Mouse (Mus musculus): Measurements from ENCODE around the gene Polrmt.

The Polrmt gene

GRCm38 (mm10) chr10:79765228-79765745 lies 18.9 kb upstream of the Polrmt start:
- ChIA-PET POLR2A (interaction anchor here in 3 of 4 experiments (0.5 to 2.6 kb wide), 19 partner anchors 10 to 288 kb away, joined by 3 to 17 read pairs (median 4); partner anchors contain the start of genes Fgf22 (in 2 of the 3), Polrmt (in 2 of the 3) and Ptbp1 (in 2 of the 3)), CTCF (interaction anchor here in 3 of 4 experiments (0.7 to 4.5 kb wide), 6 partner anchors 10 to 47 kb away, joined by 3 to 58 read pairs (median 4); partner anchors contain the start of gene Fgf22 (in 2 of the 3))

DNA sequence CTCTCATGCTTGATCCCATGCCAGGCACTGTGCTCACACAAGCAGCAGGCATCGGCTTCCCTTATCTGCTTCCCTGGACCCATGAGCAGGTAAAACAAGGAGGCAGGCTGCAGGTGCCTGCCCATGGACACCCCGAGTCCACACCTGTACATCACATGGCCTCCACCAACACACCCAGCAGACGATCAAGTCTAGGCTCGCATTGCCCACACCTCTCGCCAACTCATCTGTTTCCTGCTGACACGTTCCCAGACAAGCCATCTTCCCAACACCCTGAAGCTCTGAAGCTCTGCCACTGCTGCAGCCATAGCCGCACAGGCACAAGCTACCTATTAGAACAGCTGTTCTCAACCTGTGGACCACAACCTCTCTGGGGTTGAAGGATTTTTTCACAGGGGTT lies 17.9 kb upstream of the Polrmt start:
- POLR2A ChIA-PET, result interaction anchor here in 3 of 4 experiments (0.7 to 2.6 kb wide), 10 partner anchors 8 to 401 kb away, joined by 3 to 16 read pairs (median 3); partner anchors contain the start of genes Cirbp (in 1 of the 3), Fgf22 (in 1 of the 3), Polrmt (in 1 of the 3) and Ptbp1 (in 1 of the 3)

DNA sequence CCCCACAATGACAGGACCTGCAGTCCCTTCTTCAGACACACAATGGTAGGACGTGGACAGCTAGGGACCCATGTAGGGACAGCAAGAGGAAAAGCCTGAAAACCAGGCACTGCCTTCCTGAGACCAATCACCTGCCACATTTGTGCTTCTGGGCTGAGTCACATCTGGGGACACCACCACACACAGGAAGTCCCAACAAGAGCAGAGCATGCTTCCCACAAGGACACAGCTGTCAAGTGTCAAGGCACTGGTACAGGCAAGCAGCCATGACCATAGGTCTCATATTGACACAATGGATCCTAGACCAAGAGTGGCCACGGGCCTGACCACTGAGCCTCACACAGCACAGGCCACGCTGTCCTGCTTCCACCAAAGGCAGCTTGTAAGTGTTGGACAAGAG lies 16.5 kb upstream of the Polrmt start:
- POLR2A ChIA-PET, result interaction anchor here in 2 of 4 experiments (0.9 to 1.4 kb wide), 6 partner anchors 11 to 25 kb away, joined by 3 to 4 read pairs (median 3); partner anchors contain the start of gene Polrmt (in 1 of the 2)
- CTCF ChIA-PET, result no interaction called here

More for the DNA sequence above, 17.9 kb upstream of the Polrmt start:
- CTCF ChIA-PET, result interaction anchor here in 2 of 4 experiments (0.6 to 1.6 kb wide), 3 partner anchors 16 to 57 kb away, joined by 3 to 6 read pairs (median 5); no protein-coding TSS in a partner anchor

DNA sequence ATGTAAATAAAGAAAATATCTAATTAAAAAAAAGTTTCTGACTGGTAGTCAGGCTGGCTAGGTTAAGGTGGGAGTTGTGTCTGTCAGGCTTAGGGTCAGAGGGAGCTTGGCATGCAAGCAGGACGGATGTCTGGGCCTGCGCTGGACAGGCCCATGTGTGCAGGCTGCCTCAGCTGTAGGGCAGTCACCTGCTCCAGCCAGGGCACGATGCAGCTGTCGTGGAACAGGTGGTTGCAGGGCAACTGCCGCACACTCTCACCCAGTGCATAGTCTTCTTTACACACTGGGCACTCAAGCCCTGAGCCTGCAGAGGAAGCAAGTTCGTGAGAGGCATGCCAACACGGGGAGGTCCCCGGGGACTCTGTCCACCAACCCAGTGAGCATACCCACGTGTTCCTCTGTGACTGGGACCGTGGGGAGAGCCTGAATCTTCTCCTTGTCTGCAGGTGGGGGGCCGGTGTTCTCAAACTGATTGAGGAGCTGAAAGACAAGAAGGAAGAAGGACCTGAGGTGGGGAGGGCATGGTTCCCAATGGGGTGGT lies 14.3 kb upstream of the Polrmt start:
- CTCF ChIA-PET, result interaction anchor here in 2 of 4 experiments (0.6 to 1.6 kb wide), 3 partner anchors 49 to 1194 kb away, joined by 3 to 5 read pairs (median 4); no protein-coding TSS in a partner anchor
- POLR2A ChIA-PET, result interaction anchor here in 2 of 4 experiments (0.8 to 1.6 kb wide), 8 partner anchors 12 to 57 kb away, joined by 3 to 4 read pairs (median 4); no protein-coding TSS in a partner anchor

GRCm38 (mm10) chr10:79759675-79760074 lies 13.3 kb upstream of the Polrmt start:
- ChIA-PET POLR2A (interaction anchor here in 3 of 4 experiments (0.6 to 1.6 kb wide), 10 partner anchors 10 to 1203 kb away, joined by 3 to 11 read pairs (median 3); no protein-coding TSS in a partner anchor), CTCF (interaction anchor here in 3 of 4 experiments (0.6 to 1.0 kb wide), 6 partner anchors 26 to 72 kb away, joined by 3 to 17 read pairs (median 6); no protein-coding TSS in a partner anchor)

- POLR2A ChIA-PET, result interaction anchor here in 3 of 4 experiments (0.7 to 2.5 kb wide), 11 partner anchors 8 to 97 kb away, joined by 3 to 9 read pairs (median 5); partner anchors contain the start of genes Polrmt (in 2 of the 3), Ptbp1 (in 1 of the 3) and Rnf126 (in 1 of the 3)
- CTCF ChIA-PET, result interaction anchor here in 2 of 4 experiments (1.0 to 1.8 kb wide), 3 partner anchors 10 to 24 kb away, joined by 3 to 6 read pairs (median 4); partner anchors contain the start of gene Polrmt (in 1 of the 2)
These were observed 10.3 kb upstream of the Polrmt start for GRCm38 (mm10) chr10:79756660-79757059.

DNA sequence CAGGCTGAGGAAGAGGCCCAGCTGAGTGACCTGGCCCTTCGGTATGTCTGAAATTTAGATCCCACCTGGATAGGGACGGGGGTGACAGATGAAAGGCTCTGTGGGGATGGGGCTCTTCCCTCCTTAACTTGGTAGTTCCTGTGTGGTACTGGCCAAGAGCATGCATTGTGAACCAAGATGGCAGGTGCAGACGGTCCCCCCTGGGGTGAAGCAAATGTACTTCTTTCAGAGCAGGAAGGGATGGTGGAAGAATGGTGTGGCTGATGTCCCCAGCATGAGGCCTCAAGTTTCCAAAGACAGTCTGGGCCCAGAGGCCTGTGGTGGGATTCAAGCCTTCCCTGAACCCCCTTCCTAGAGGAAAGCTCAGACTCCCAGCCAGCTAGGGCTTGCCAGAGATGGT lies 9.5 kb upstream of the Polrmt start:
- POLR2A ChIA-PET, result interaction anchor here (0.6 to 2.5 kb wide), 21 partner anchors 8 to 411 kb away, joined by 3 to 9 read pairs (median 4); partner anchors contain the start of genes Polrmt (in 2 of the 4), Ptbp1 (in 2 of the 4) and Rnf126 (in 1 of the 4)
- CTCF ChIA-PET, result interaction anchor here in 2 of 4 experiments (0.7 to 1.8 kb wide), 6 partner anchors 9 to 129 kb away, joined by 3 to 6 read pairs (median 4); partner anchors contain the start of gene Polrmt (in 1 of the 2)

GRCm38 (mm10) chr10:79754856-79755516 lies 8.6 kb upstream of the Polrmt start, which contains the start of gene Fgf22:
Gene Fgf22, plus strand, starts transcription at chr10:79755076.
- POLR2A ChIA-PET, result interaction anchor here (0.5 to 2.5 kb wide), 18 partner anchors 8 to 413 kb away, joined by 3 to 9 read pairs (median 4); partner anchors contain the start of genes Polrmt (in 3 of the 4), Rnf126 (in 2 of the 4) and Ptbp1 (in 1 of the 4)
- CTCF ChIA-PET, result interaction anchor here in 3 of 4 experiments (0.5 to 1.8 kb wide), 12 partner anchors 8 to 278 kb away, joined by 3 to 6 read pairs (median 3); partner anchors contain the start of gene Polrmt (in 1 of the 3)

- CTCF ChIA-PET, result interaction anchor here in 1 of 4 experiments (1.4 to 2.4 kb wide), 2 partner anchors 10 to 32 kb away, joined by 7 to 11 read pairs; no protein-coding TSS in a partner anchor
- POLR2A ChIA-PET, result interaction anchor here in 3 of 4 experiments (0.6 to 3.4 kb wide), 12 partner anchors 8 to 209 kb away, joined by 3 to 17 read pairs (median 3); partner anchors contain the start of genes Ptbp1 (in 2 of the 3) and Bsg (in 1 of the 3)
These were observed 2.1 kb upstream of the Polrmt start for GRCm38 (mm10) chr10:79748496-79748895.

GRCm38 (mm10) chr10:79746774-79747151 lies 382 bp upstream of the Polrmt start:
- ChIA-PET POLR2A (interaction anchor here in 3 of 4 experiments (0.6 to 3.4 kb wide), 46 partner anchors 8 to 238 kb away, joined by 3 to 17 read pairs (median 5); partner anchors contain the start of genes Fgf22 (in 3 of the 3), Bsg (in 2 of the 3), Med16 (in 2 of the 3) and Ptbp1 (in 2 of the 3)), CTCF (interaction anchor here in 3 of 4 experiments (0.5 to 2.1 kb wide), 22 partner anchors 8 to 237 kb away, joined by 3 to 14 read pairs (median 4); partner anchors contain the start of genes Bsg (in 1 of the 3), Fgf22 (in 1 of the 3), Madcam1 (in 1 of the 3) and Tmem259 (in 1 of the 3))

DNA sequence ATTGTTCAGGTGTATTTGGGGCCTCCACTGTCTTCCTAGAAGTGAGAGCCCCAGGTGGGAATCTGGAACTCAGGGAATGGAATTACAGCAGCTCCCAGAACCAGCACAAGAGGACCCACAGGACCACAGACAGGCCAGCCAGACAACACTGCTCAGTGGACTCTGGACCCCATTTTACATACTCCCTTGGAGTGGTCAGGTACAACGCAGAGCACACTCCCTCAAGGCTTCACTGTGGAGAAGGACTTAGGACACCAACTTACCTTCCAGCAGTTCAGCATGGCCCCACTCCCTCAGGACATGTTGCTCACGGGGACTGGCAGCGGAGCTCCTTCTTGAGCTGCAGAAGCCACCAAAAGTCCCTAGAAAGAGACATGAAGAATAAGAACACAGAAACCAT lies 970 bp downstream of the Polrmt start:
- ChIA-PET CTCF (interaction anchor here in 3 of 4 experiments (0.6 to 2.0 kb wide), 6 partner anchors 9 to 239 kb away, joined by 3 to 10 read pairs (median 4); partner anchors contain the start of gene Tmem259 (in 1 of the 3)), POLR2A (interaction anchor here in 2 of 4 experiments (0.6 to 3.4 kb wide), 17 partner anchors 11 to 1343 kb away, joined by 3 to 17 read pairs (median 6); partner anchors contain the start of genes Ptbp1 (in 2 of the 2), Bsg (in 1 of the 2), Cdc34 (in 1 of the 2) and Madcam1 (in 1 of the 2))

GRCm38 (mm10) chr10:79743650-79744365 lies 2.6 kb downstream of the Polrmt start:
- POLR2A ChIA-PET, result interaction anchor here in 2 of 4 experiments (0.7 to 1.6 kb wide), 11 partner anchors 8 to 165 kb away, joined by 3 to 6 read pairs (median 3); partner anchors contain the start of genes Fgf22 (in 1 of the 2), Med16 (in 1 of the 2) and Ptbp1 (in 1 of the 2)
- CTCF ChIA-PET, result interaction anchor here in 3 of 4 experiments (0.6 to 1.7 kb wide), 4 partner anchors 10 to 163 kb away, joined by 3 to 7 read pairs (median 3); no protein-coding TSS in a partner anchor

GRCm38 (mm10) chr10:79743161-79743560 lies 3.2 kb downstream of the Polrmt start:
- POLR2A ChIA-PET, result interaction anchor here in 2 of 4 experiments (0.9 to 1.5 kb wide), 7 partner anchors 12 to 165 kb away, joined by 3 to 6 read pairs (median 3); partner anchors contain the start of genes Fgf22 (in 1 of the 2), Med16 (in 1 of the 2) and Ptbp1 (in 1 of the 2)
- CTCF ChIA-PET, result interaction anchor here in 3 of 4 experiments (0.6 to 1.7 kb wide), 4 partner anchors 10 to 163 kb away, joined by 3 to 7 read pairs (median 3); no protein-coding TSS in a partner anchor

DNA sequence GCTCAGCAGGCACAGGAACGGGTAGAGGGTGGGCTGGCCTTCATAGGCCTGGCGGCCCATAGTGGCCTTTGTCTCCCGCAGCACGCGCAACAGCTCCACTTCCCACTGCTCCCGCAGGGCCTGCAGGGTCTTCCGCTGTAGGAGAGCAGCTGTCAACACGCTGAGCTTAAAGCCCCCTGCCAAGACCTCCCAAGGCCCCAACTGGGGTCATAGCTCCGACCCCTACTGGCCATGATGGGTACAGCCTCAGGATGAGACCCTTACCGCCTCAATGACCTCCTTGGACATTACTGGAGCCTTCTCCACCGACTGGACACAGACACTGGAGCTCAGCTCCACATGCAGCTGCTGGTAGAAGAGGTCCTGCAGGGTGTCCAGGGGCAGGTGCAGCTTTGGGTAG lies 5.5 kb downstream of the Polrmt start:
- POLR2A ChIA-PET, result interaction anchor here in 2 of 4 experiments (0.6 to 2.0 kb wide), 18 partner anchors 8 to 501 kb away, joined by 3 to 9 read pairs (median 4); partner anchors contain the start of genes Bsg (in 1 of the 2), Fgf22 (in 1 of the 2) and Rnf126 (in 1 of the 2)
- CTCF ChIA-PET, result interaction anchor here (0.5 to 3.3 kb wide), 39 partner anchors 8 to 1366 kb away, joined by 3 to 22 read pairs (median 4); partner anchors contain the start of genes Bsg (in 2 of the 4), Fgf22 (in 1 of the 4), Madcam1 (in 1 of the 4) and Mier2 (in 1 of the 4)

- POLR2A ChIA-PET, result interaction anchor here (0.5 to 2.2 kb wide), 23 partner anchors 7 to 169 kb away, joined by 3 to 9 read pairs (median 4); partner anchors contain the start of genes Bsg (in 1 of the 4), Med16 (in 1 of the 4), Polrmt (in 1 of the 4) and Ptbp1 (in 1 of the 4)
- CTCF ChIA-PET, result interaction anchor here (0.5 to 3.3 kb wide), 17 partner anchors 8 to 289 kb away, joined by 3 to 22 read pairs (median 4); partner anchors contain the start of genes Bsg (in 1 of the 4), Gm26602 (in 1 of the 4) and Polrmt (in 1 of the 4)
These were observed 7.1 kb downstream of the Polrmt start for GRCm38 (mm10) chr10:79739234-79739633.

Data from embryonic stem cell, embryonic (primary cell).